Mouse (Mus musculus) small intestine, adult 2 months (tissue): ENCODE measurements at regions not wholly inside any gene's neighbourhood (a gene's known extent, or its start where the extent isn't known, plus 50 kb on each side); places are given as distances from the start of the nearest gene placed in this dataset.

Experiments
- H3K27ac ChIP-seq: fragments of 200-500 bp; 2 replicates; pipeline ENCODE4 v1.5.1; 2012; ENCODE audit warnings: low read depth, low read length, control low read depth, inconsistent platforms; ENCODE audit not compliant: insufficient read depth
- H3K27me3 ChIP-seq: fragments of 200-500 bp; 2 replicates; pipeline ENCODE4 v1.6.1; 2012; ENCODE audit warnings: mild to moderate bottlenecking, moderate library complexity, low read length, inconsistent platforms; ENCODE audit not compliant: control insufficient read depth, insufficient read depth
- H3K36me3 ChIP-seq: fragments of 200-500 bp; 2 replicates; pipeline ENCODE4 v1.6.1; 2012; ENCODE audit warnings: mild to moderate bottlenecking, low read length, control low read depth, inconsistent platforms; ENCODE audit not compliant: control insufficient read depth, insufficient read depth
- H3K4me1 ChIP-seq: fragments of 200-500 bp; 2 replicates; pipeline ENCODE4 v1.6.1; 2012; ENCODE audit warnings: low read length, inconsistent platforms, mixed read lengths; ENCODE audit not compliant: control insufficient read depth, insufficient read depth, insufficient read length
- H3K4me3 ChIP-seq: fragments of 200-500 bp; 2 replicates; pipeline ENCODE4 v1.5.1; 2012; ENCODE audit warnings: low read depth, mild to moderate bottlenecking, control low read depth, inconsistent platforms, low read length, moderate library complexity
- CTCF ChIP-seq: fragments of 200-500 bp; IDR thresholded peaks from 2 replicates; pipeline ENCODE4 v1.5.1; 2012; ENCODE audit warnings: low read depth, mild to moderate bottlenecking, control low read depth, inconsistent platforms, low read length, moderate library complexity, mixed read lengths; ENCODE audit not compliant: insufficient replicate concordance, insufficient read length; ENCODE audit errors: extremely low read depth
- POLR2A ChIP-seq: fragments of 200-500 bp; IDR thresholded peaks from 2 replicates; pipeline ENCODE4 v1.6.1; 2012; ENCODE audit warnings: low read depth, mild to moderate bottlenecking, control low read depth, inconsistent platforms, low read length, moderate library complexity
- WGBS: fragments of 180-500 bp; shearing (Covaris S2); methylation state at CpG from one replicate; pipeline ENCODE4 v1.1.7; 2018; 5-methylcytosine and 5-hydroxymethylcytosine counted together

DNA sequence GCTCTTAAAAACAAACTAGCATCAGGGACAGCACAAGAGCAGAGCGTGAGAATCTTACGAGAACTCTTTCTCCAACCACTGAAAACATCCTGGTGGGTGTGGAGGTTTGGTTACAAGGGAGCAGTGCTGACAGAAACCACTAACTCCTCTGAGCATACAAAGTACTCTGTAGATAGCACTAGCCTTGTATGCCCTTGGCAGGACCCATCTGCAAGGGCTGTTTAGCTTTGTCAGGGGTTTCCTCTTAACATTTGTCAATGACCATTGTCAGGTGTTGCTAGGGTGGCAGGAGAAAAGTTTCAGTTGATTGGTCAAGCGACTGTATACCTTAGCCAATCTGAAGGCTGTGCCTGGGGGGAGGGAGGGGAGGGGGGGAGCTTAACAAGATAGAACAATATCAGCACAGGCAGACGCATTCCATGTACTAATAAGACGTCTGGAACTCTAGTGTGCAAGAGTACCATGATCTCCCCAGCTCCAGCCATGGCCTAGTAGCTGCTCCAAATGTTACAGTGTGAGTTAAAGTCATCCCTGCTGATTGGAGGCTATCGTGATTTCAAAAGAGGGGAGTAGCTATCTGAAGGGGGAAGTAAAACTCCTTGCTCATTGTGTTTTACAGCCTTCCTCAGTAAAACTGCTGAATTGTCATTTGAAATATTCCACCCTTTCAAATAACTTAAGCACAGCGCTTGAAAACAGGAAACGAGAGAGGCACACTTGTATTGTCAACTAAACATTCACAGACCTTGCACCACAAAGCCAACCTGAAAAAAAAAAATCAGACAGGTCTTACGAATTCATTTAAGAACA, 140.9 kb upstream of the Smim15 start:
- H3K36me3 ChIP-seq: no peaks in the 10 kb centered on the region
- H3K27ac ChIP-seq: peak overlapping the region; percentile 64
- no peak for TF ChIP-seq POLR2A
- no peak for TF ChIP-seq CTCF
- WGBS: 41% methylated on average over 9 of the region's 9 CpGs
- no peak overlapping the region for H3K4me3 ChIP-seq
- no peaks in the 10 kb centered on the region for H3K4me1 ChIP-seq
- no peaks in the 10 kb centered on the region for H3K27me3 ChIP-seq

DNA sequence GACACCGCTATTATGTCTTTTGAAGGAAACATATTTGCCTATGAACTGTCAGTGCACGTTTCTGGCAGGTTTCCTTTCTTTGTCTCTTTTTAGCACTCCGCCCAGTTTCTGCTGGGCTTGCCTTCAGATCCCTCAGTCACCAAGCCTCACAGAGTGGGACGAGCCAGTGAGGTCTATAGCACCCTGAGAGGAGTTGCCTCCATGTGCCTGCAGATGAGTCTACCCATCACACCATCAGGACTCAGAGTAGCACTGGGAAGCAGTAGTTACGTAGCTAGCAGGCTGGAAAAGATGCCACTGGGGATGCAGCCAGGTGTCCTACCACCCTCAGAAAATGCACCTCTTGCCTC, 141.5 kb upstream of the Smim15 start:
- WGBS: 81% methylated on average over 5 of the region's 5 CpGs
- Histone ChIP-seq H3K27ac (peak overlapping the region; percentile 64), H3K27me3 (no peaks in the 10 kb centered on the region), H3K4me3 (no peak overlapping the region), H3K36me3 (no peaks in the 10 kb centered on the region), H3K4me1 (no peaks in the 10 kb centered on the region)
- no peak for TF ChIP-seq POLR2A
- TF ChIP-seq CTCF: no peak

DNA sequence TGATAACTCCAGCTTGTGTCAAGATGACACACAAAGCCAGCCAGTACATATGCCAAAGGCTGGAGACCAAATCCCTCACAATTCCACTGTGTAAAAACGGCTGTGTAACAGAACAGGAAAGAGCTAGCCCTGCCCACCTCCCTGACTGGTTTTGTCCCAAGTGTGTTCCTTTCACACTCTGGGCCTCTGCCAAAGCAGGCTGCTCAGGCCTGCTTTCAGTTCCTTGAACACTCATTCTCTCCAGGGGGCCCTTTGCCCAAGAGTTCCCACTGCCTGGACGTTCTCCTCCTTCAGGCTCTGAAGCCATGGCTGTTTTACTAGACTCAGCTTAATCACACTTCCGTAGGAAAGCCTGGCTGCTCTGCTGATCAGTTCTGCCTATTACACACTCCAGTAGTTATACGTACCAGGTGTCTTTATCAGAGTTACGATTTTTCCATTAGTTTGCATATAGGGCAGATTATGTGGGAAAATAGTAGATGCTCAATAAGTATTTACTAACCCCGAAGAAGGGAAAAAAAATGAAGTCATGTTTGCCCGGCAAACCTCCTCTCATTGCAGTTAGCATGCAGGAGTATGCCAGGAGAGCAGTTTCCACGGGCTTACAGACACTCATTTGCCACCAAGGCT, 144.5 kb upstream of the Smim15 start:
- 48% methylated on average over 8 of the region's 8 CpGs for WGBS
- no peak overlapping the region for H3K27ac ChIP-seq
- no peak overlapping the region for H3K4me3 ChIP-seq
- H3K4me1 ChIP-seq: no peaks in the 10 kb centered on the region
- H3K36me3 ChIP-seq: no peaks in the 10 kb centered on the region
- TF ChIP-seq POLR2A: no peak
- TF ChIP-seq CTCF: no peak
- H3K27me3 ChIP-seq: no peaks in the 10 kb centered on the region

DNA sequence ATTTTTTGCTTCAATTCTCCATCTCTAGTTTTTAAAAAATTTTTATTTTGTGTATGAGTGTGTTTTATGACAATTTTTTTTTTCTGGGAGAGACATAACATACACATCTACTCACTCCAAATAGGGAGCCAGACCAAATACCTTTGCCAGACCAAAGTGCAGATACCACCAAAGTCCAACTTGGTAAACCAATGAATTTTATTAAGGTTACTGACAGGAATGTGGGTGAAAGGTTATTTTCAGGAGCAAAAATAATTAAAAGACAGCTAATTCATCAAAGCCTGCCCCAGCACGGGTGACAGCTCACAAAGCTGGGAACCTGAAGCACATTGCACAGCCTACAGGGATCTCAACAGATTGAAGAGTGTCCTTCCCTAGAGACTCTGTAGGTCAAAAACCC, 146.6 kb upstream of the Smim15 start:
- 63% methylated on average over 1 of the region's 1 CpGs for WGBS
- TF ChIP-seq POLR2A (no peak), CTCF (no peak)

DNA sequence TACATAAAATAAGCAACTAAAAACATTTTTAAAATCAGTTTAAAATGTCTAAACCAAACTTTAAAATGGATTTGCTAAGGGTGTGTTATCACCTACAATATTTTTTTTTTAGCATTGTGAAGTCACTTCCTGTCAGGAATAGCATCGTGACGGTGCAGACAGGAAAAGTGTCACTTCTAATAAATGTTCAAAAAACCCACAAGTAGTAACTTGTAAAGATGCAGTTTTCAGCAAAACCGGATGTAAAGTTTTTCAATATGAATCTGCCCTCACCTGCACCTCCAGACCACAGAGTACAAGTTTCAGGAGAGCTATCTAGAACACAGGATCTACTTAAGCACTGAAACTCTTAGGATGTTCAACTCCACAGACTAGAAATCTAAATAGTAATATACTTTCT, 147.1 kb upstream of the Smim15 start:
- Histone ChIP-seq H3K27ac (no peak overlapping the region), H3K36me3 (no peaks in the 10 kb centered on the region), H3K4me3 (no peak overlapping the region), H3K4me1 (no peaks in the 10 kb centered on the region), H3K27me3 (no peaks in the 10 kb centered on the region)
- TF ChIP-seq CTCF (no peak), POLR2A (no peak)
- 69% methylated on average over 3 of the region's 3 CpGs for WGBS

More for the DNA sequence above, 146.6 kb upstream of the Smim15 start:
- Histone ChIP-seq H3K36me3 (no peaks in the 10 kb centered on the region), H3K27me3 (no peaks in the 10 kb centered on the region), H3K27ac (no peak overlapping the region), H3K4me1 (no peaks in the 10 kb centered on the region), H3K4me3 (no peak overlapping the region)

DNA sequence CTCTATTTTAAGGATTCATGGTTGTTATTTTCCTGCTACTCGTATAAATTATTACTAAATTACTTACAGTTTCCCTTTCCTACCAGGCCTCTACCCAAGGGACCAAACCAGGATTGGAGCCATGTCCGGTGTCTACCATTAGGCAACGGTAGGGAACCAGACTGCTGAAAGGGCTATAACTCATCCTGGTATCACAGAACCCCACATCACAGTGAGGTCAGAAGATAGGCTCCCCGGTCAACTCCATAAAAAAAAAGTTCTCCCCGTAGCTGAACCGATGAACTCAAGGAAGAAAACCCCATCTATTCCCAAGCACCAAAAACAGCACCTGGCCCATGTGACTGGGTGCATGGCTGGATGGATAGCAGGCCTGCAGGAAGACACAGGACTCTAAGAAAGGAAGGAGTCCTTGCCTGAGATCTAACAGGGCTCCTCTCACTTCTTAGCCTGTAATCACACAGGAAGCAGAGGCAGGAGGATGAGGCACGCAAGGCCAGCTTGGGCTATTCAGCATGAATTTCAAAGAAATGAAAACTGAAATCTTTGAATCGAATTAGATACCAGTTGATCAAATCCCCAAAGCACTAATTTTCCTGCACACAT, 150.6 kb upstream of the Smim15 start:
- H3K27me3 ChIP-seq: 0 out of 2 replicates have a peak, but pooled peaks cover 3% of the 10 kb centered on the region
- H3K4me1 ChIP-seq: no peaks in the 10 kb centered on the region
- no peaks in the 10 kb centered on the region for H3K36me3 ChIP-seq
- no peak overlapping the region for H3K27ac ChIP-seq
- H3K4me3 ChIP-seq: no peak overlapping the region
- TF ChIP-seq POLR2A (no peak), CTCF (no peak)
- 93% methylated on average over 8 of the region's 8 CpGs for WGBS

DNA sequence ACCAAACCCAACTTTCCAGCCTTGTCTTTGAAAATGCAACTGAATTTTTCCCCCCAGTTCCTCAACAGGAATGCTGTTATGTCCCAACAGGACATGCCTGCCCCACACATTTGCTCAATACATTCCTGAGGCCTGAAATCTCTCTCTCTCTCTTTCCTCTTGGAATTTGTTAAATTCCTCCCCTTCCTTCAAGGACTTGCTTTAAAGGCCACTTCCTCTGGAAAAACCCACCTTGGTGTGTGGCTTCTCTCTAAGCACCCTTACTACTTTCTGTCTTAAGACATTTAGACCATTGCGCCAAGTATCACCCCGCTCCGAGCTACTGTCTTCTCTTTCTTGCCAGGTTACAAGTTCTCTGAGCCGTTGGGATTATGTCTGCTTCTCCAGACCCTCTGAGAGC, 151.2 kb upstream of the Smim15 start:
- H3K4me1 ChIP-seq: no peaks in the 10 kb centered on the region
- TF ChIP-seq POLR2A: no peak
- TF ChIP-seq CTCF: no peak
- 92% methylated on average over 4 of the region's 4 CpGs for WGBS
- peaks cover 7% of the 10 kb centered on the region; the same call in 1 of the 2 replicates for H3K27me3 ChIP-seq
- no peaks in the 10 kb centered on the region for H3K36me3 ChIP-seq
- H3K4me3 ChIP-seq: no peak overlapping the region
- H3K27ac ChIP-seq: no peak overlapping the region
